Mouse (Mus musculus): Measurements from ENCODE around the gene Tet3.

Gene Tet3

GRCm38 (mm10) chr6:83325525-83326393, 133.1 kb downstream of the Tet3 start, which contains the start of the genes Mthfd2 and Mob1a:
TSS of gene Mthfd2 (minus strand) at chr6:83325908.
TSS of gene Mob1a (plus strand) at chr6:83326016.
- DNase-seq (ENCODE audit: low spot score), result peak; percentile 91

GRCm38 (mm10) chr6:83323652-83324419, 135.0 kb downstream of the Tet3 start:
- DNase-seq (ENCODE audit: low spot score), result no peak

- DNase-seq (ENCODE audit: low spot score), result no peak
Measured at GRCm38 (mm10) chr6:83322794-83323193, 136.1 kb downstream of the Tet3 start.

- DNase-seq (ENCODE audit: low spot score), result no peak
Measured at GRCm38 (mm10) chr6:83321927-83322326, 137.0 kb downstream of the Tet3 start.

- DNase-seq (ENCODE audit: low spot score), result peak; percentile 68
Measured at GRCm38 (mm10) chr6:83317108-83317741, 141.7 kb downstream of the Tet3 start.

GRCm38 (mm10) chr6:83316022-83316421, 142.9 kb downstream of the Tet3 start:
- DNase-seq (ENCODE audit: low spot score), result no peak

- no peak for DNase-seq (ENCODE audit: low spot score)
Measured at GRCm38 (mm10) chr6:83315293-83315692, 143.6 kb downstream of the Tet3 start.

GRCm38 (mm10) chr6:83312514-83312913, 146.4 kb downstream of the Tet3 start:
- DNase-seq (ENCODE audit: low spot score), result no peak
